Mouse (Mus musculus): Measurements from ENCODE around the gene Tada3. TPM values are rescaled to one million over a fixed set of nuclear protein-coding genes. Genes with fewer than 3 reads are reported as not detected.
A peak's percentile ranks its signal among the peaks of the same experiment; 100 is the strongest.

The Tada3 gene
- total and polyA plus RNA-seq, 3 experiments: 25.0 to 62.2 TPM; not detected in 1

- Histone ChIP-seq H3K9ac (ENCODE audit: control insufficient read depth, low read depth, low read length, poor library complexity, severe bottlenecking) (no peak overlapping the region), H3K79me2 (ENCODE audit: control insufficient read depth, insufficient read depth, low read length, poor library complexity) (peaks cover 16% of the 10 kb centered on the region), H3K36me3 (ENCODE audit: control insufficient read depth in 1 of 2, insufficient read depth in 2 of 2, low read length in 2 of 2) (peaks cover 11 to 48% of the 10 kb centered on the region in 2 experiments), H3K27ac (ENCODE audit: control insufficient read depth, low read depth, low read length) (no peak overlapping the region), H3K4me1 (ENCODE audit: control insufficient read depth in 1 of 2, insufficient read depth in 2 of 2, low read length in 2 of 2) (peaks cover 0 to under 1% of the 10 kb centered on the region in 2 experiments; a peak in 1 of 4 replicates), H3K4me3 (ENCODE audit: control insufficient read depth in 1 of 2, insufficient read depth in 1 of 2, low read depth in 2 of 2, low read length in 2 of 2) (no peak overlapping the region), H3K27me3 (ENCODE audit: control insufficient read depth in 1 of 2, insufficient read depth in 2 of 2, low read length in 2 of 2) (no peaks in the 10 kb centered on the region), H3K9me3 (replicated peaks; ENCODE audit: insufficient read depth, low read length) (no peaks in the 10 kb centered on the region)
- TF ChIP-seq HCFC1 (IDR thresholded peaks at IDR 0.05; ENCODE audit: low read depth, low read length): no peak
- TF ChIP-seq TBP (IDR thresholded peaks at IDR 0.05; ENCODE audit: low read depth, low read length): no peak
- TF ChIP-seq POLR2AphosphoS2 (IDR thresholded peaks at IDR 0.05; ENCODE audit: low read length): no peak
- no peak for TF ChIP-seq E2F4 (IDR thresholded peaks at IDR 0.05; ENCODE audit: borderline replicate concordance, low read depth, low read length)
- no peak for TF ChIP-seq MYC (IDR thresholded peaks at IDR 0.05; ENCODE audit: low read depth, low read length)
- TF ChIP-seq MAFK (IDR thresholded peaks at IDR 0.05; ENCODE audit: borderline replicate concordance, low read depth, low read length): no peak
- TF ChIP-seq CHD2 (IDR thresholded peaks at IDR 0.05; ENCODE audit: low read length): no peak
- TF ChIP-seq POLR2A (IDR thresholded peaks at IDR 0.05; ENCODE audit: control insufficient read depth in 1 of 2, insufficient read depth in 1 of 2, low read depth in 1 of 2, low read length in 2 of 2, poor library complexity in 1 of 2): 0 out of 4 replicates have a peak, but pooled peaks of 1 of the 2 experiments have one; percentile 26
- no peak for TF ChIP-seq ELF1 (IDR thresholded peaks at IDR 0.05; ENCODE audit: low read depth, low read length)
- no peak for DNase-seq (ENCODE audit: low read depth, low spot score)
These were observed 6.8 kb upstream of the Tada3 start for GRCm38 (mm10) chr6:113384351-113384927.

- no peak overlapping the region for H3K27ac ChIP-seq (ENCODE audit: control insufficient read depth, low read depth, low read length)
- TF ChIP-seq POLR2A (IDR thresholded peaks at IDR 0.05; ENCODE audit: control insufficient read depth in 1 of 2, insufficient read depth in 1 of 2, low read depth in 1 of 2, low read length in 2 of 2, poor library complexity in 1 of 2) (peak in 1 of 2 experiments; percentile 24; a peak in 1 of 4 replicates), TCF12 (IDR thresholded peaks at IDR 0.05; ENCODE audit: low read depth, low read length) (no peak)
- H3K9me3 ChIP-seq (replicated peaks; ENCODE audit: insufficient read depth, low read length): no peaks in the 10 kb centered on the region
- H3K36me3 ChIP-seq (ENCODE audit: control insufficient read depth in 1 of 2, insufficient read depth in 2 of 2, low read length in 2 of 2): peaks cover 20 to 27% of the 10 kb centered on the region in 2 experiments
- H3K4me3 ChIP-seq (ENCODE audit: control insufficient read depth in 1 of 2, insufficient read depth in 1 of 2, low read depth in 2 of 2, low read length in 2 of 2): no peak overlapping the region
- peaks cover 0 to 12% of the 10 kb centered on the region in 2 experiments; a peak in 2 of 4 replicates for H3K4me1 ChIP-seq (ENCODE audit: control insufficient read depth in 1 of 2, insufficient read depth in 2 of 2, low read length in 2 of 2)
- H3K9ac ChIP-seq (ENCODE audit: control insufficient read depth, low read depth, low read length, poor library complexity, severe bottlenecking): no peak overlapping the region
- H3K27me3 ChIP-seq (ENCODE audit: control insufficient read depth in 1 of 2, insufficient read depth in 2 of 2, low read length in 2 of 2): no peaks in the 10 kb centered on the region
- no peak for DNase-seq (ENCODE audit: low read depth, low spot score)
- peaks cover 33% of the 10 kb centered on the region for H3K79me2 ChIP-seq (ENCODE audit: control insufficient read depth, insufficient read depth, low read length, poor library complexity)
These were observed 2.8 kb upstream of the Tada3 start for GRCm38 (mm10) chr6:113380480-113380879.

GRCm38 (mm10) chr6:113379246-113379645, 1.6 kb upstream of the Tada3 start:
- H3K27ac ChIP-seq (ENCODE audit: control insufficient read depth, low read depth, low read length): peak overlapping the region; percentile 44

More at GRCm38 (mm10) chr6:113379246-113379645, 1.6 kb upstream of the Tada3 start:
- H3K79me2 ChIP-seq (ENCODE audit: control insufficient read depth, insufficient read depth, low read length, poor library complexity): peaks cover 33% of the 10 kb centered on the region
- H3K36me3 ChIP-seq (ENCODE audit: control insufficient read depth in 1 of 2, insufficient read depth in 2 of 2, low read length in 2 of 2): peaks cover 20 to 24% of the 10 kb centered on the region in 2 experiments
- DNase-seq (ENCODE audit: low read depth, low spot score): peak; percentile 65
- peaks cover 0 to 12% of the 10 kb centered on the region in 2 experiments; a peak in 2 of 4 replicates for H3K4me1 ChIP-seq (ENCODE audit: control insufficient read depth in 1 of 2, insufficient read depth in 2 of 2, low read length in 2 of 2)
- no peaks in the 10 kb centered on the region for H3K9me3 ChIP-seq (replicated peaks; ENCODE audit: insufficient read depth, low read length)
- H3K4me3 ChIP-seq (ENCODE audit: control insufficient read depth in 1 of 2, insufficient read depth in 1 of 2, low read depth in 2 of 2, low read length in 2 of 2): peak overlapping the region; percentile 83 to 95
- TF ChIP-seq POLR2A (IDR thresholded peaks at IDR 0.05; ENCODE audit: control insufficient read depth in 1 of 2, insufficient read depth in 1 of 2, low read depth in 1 of 2, low read length in 2 of 2, poor library complexity in 1 of 2): no peak
- 0 out of 2 replicates have a peak, but pooled peaks have one; percentile 4 for TF ChIP-seq TBP (IDR thresholded peaks at IDR 0.05; ENCODE audit: low read depth, low read length)
- 0 out of 2 replicates have a peak, but pooled peaks have one; percentile 12 for TF ChIP-seq ELF1 (IDR thresholded peaks at IDR 0.05; ENCODE audit: low read depth, low read length)
- no peaks in the 10 kb centered on the region for H3K27me3 ChIP-seq (ENCODE audit: control insufficient read depth in 1 of 2, insufficient read depth in 2 of 2, low read length in 2 of 2)
- peak overlapping the region; percentile 92 for H3K9ac ChIP-seq (ENCODE audit: control insufficient read depth, low read depth, low read length, poor library complexity, severe bottlenecking)
